Mouse (Mus musculus) intestine, embryonic 15.5 days (tissue): ENCODE data around the gene Stra6. TPM values are rescaled to one million over a fixed set of nuclear protein-coding genes. Genes with fewer than 3 reads are reported as not detected.
A peak's percentile ranks its signal among the peaks of the same experiment; 100 is the strongest.

Experiments used
- ATAC-seq: fragments of 200-750 bp; cut with Nextera tagmentation; 2 replicates; pipeline ENCODE4 v1.8.0; 2017; ENCODE audit warnings: moderate TSS enrichment, moderate library complexity
- H3K27ac ChIP-seq: fragments of 300-500 bp; sonication (generic); 2 replicates; pipeline ENCODE4 v1.5.1; 2015; ENCODE audit warnings: mild to moderate bottlenecking, inconsistent platforms
- H3K27me3 ChIP-seq: fragments of 300-500 bp; sonication (generic); replicated peaks from 2 replicates; pipeline ENCODE4 v1.6.1; 2015; ENCODE audit warnings: inconsistent platforms
- H3K36me3 ChIP-seq: fragments of 300-500 bp; sonication (generic); 2 replicates; pipeline ENCODE4 v1.6.1; 2015; ENCODE audit warnings: inconsistent platforms
- H3K4me1 ChIP-seq: fragments of 300-500 bp; sonication (generic); replicated peaks from 2 replicates; pipeline ENCODE4 v1.6.1; 2015; ENCODE audit warnings: inconsistent platforms
- H3K4me2 ChIP-seq: fragments of 300-500 bp; sonication (generic); replicated peaks from 2 replicates; pipeline ENCODE4 v1.6.1; 2015; ENCODE audit warnings: mild to moderate bottlenecking, inconsistent platforms
- H3K4me3 ChIP-seq: fragments of 300-500 bp; sonication (generic); replicated peaks from 2 replicates; pipeline ENCODE4 v1.5.1; 2015; ENCODE audit warnings: inconsistent platforms
- H3K9ac ChIP-seq: fragments of 300-500 bp; sonication (generic); 2 replicates; pipeline ENCODE4 v1.6.1; 2015; ENCODE audit warnings: inconsistent platforms
- H3K9me3 ChIP-seq: fragments of 300-500 bp; sonication (generic); 2 replicates; pipeline ENCODE4 v1.6.1; 2016; ENCODE audit warnings: inconsistent platforms
- WGBS: fragments of 180-500 bp; shearing (Covaris S2); methylation state at CpG from one replicate; pipeline ENCODE4 v1.1.7; 2015; 5-methylcytosine and 5-hydroxymethylcytosine counted together
- polyA plus RNA-seq: library from polyadenylated mRNA; unstranded; fragments of >200 nt; fragmentation: Nextera tagmentation; extraction: Ambion mirVana; gene quantifications from 2 replicates; pipeline ENCODE4 v1.2.1, GENCODE M21; 2015

The Stra6 gene
- polyA plus RNA-seq, 1 experiment from 2014 or later, result 4.6 TPM

DNA sequence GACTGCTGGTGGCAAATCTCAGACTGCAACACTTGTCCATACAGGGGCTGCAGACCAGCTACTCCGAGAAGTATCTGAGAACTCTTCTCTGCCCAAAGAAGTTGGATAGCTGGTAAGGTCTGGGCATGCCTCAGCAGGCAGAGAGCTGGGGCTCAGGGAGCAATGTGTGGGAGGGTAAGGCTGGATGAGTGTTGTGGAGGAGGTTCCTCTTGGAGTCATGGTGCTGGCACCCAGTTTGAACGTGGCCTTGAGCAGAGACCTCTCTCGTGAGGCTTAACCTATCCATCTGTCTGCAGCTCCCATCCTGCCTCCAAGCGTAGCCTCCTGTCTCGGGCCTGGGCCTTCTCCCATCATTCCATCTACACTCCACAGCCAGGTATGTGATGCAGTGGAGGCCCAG is 81.8 kb downstream of the Stra6 start:
- Histone ChIP-seq H3K9ac (no peak overlapping the region), H3K4me1 (peaks cover 8% of the 10 kb centered on the region), H3K27ac (no peak overlapping the region), H3K4me3 (no peak overlapping the region), H3K36me3 (no peaks in the 10 kb centered on the region), H3K27me3 (no peaks in the 10 kb centered on the region), H3K9me3 (no peaks in the 10 kb centered on the region), H3K4me2 (no peak overlapping the region)
- WGBS, result 72% methylated on average over 5 of the region's 5 CpGs
- no peak for ATAC-seq

DNA sequence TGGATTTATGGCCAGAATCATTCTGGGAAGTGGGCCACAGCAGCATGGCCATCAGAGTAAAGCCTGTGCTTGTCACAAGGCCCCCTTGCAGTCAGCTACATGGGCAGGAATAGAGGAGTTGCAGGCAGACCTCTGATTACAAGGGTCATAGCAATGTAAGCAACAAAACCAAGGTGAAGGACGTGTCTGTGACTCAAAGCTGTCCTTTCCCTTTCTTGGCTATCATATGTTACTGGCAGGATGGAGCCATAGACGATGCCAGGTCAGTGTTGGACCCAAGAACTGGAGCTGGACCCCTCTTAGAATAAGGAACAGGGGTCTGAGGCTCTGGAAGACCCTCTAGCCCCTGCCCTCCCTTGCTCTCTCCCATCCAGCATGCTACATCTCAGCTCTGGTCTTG is 85.2 kb downstream of the Stra6 start:
- ATAC-seq, result no peak

DNA sequence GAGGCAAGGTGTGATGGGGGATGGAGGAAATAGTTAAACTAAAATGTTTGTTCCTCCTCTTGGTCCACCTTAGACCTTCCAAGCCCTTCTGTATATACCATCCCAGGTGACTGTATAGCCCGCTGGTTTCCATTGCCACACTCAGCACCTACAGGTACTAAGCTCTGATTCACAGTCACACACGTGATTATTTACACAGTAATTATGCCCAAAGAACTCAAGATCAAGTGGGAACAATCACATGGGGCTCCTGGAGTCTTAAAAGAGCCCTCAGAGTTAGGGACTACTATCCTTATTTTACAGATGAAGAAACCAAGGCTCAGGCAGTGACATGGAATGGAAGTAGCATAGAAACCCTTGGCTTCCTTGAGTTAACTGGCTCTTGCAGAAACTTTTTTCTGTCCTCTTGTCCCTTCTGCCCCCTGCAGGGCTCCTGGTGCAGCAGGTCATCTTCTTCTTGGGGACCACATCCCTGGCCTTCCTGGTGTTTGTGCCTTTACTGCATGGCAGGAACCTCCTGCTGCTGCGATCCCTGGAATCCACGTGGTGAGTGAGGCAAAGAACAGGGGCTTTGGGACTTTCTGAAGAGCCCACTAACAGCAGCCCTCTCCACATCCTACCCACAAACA is 87.3 kb downstream of the Stra6 start:
- WGBS, result 74% methylated on average over 4 of the region's 4 CpGs
- Histone ChIP-seq H3K36me3 (no peaks in the 10 kb centered on the region), H3K9ac (no peak overlapping the region), H3K4me3 (no peak overlapping the region), H3K27ac (no peak overlapping the region), H3K27me3 (no peaks in the 10 kb centered on the region), H3K4me1 (peaks cover 22% of the 10 kb centered on the region; the same call in 1 of the 2 replicates), H3K9me3 (no peaks in the 10 kb centered on the region), H3K4me2 (no peak overlapping the region)
- ATAC-seq, result no peak

More for the DNA sequence above, 85.2 kb downstream of the Stra6 start:
- Histone ChIP-seq H3K4me1 (peaks cover 11% of the 10 kb centered on the region), H3K9me3 (no peaks in the 10 kb centered on the region), H3K27ac (no peak overlapping the region), H3K4me3 (no peak overlapping the region), H3K36me3 (no peaks in the 10 kb centered on the region), H3K27me3 (no peaks in the 10 kb centered on the region), H3K9ac (no peak overlapping the region), H3K4me2 (no peak overlapping the region)
- whole genome bisulfite sequencing, result 69% methylated on average over 2 of the region's 2 CpGs

DNA sequence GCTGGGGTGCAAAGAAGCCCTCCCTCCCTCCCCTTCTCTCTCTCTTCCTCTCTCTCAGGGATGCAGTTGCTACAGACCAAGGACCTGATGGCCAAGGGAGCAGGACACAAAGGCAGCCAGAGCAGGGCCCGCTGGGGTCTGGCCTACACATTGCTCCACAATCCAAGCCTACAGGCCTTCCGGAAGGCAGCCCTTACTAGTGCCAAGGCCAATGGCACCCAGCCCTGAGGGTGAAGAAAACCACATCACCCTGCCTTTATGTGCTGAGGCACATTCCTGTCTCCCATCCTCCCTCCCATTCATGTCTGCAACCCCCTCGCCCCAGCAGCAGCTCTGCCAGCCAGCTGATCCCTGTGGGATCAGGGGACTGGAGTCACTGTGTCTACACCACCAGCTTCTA is 89.5 kb downstream of the Stra6 start:
- Histone ChIP-seq H3K27me3 (no peaks in the 10 kb centered on the region), H3K27ac (peak overlapping the region; percentile 34; the same call in 1 of the 2 replicates), H3K9me3 (no peaks in the 10 kb centered on the region), H3K9ac (no peak overlapping the region), H3K4me2 (no peak overlapping the region), H3K4me1 (peaks cover 40% of the 10 kb centered on the region), H3K36me3 (no peaks in the 10 kb centered on the region), H3K4me3 (no peak overlapping the region)
- 78% methylated on average over 3 of the region's 3 CpGs for WGBS
- ATAC-seq, result no peak

DNA sequence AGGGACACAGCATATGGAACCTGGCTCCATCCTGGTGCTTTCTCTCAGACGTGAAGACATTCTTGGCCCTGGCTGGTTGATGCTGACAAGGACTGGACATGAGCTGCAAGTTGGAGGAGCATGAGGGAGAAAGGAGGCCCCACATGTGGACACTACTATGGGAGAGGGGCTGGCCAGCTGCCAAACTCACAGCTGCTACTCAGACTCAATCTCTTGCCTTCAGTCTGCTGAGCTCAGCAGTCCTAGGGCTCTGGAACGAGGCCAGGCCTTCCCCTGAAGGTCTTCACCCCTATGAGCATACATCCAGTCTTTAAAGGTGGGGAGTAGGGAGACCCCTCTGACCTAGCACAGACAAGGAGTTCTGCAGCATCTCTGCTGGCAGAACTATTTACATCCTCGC is 91.8 kb downstream of the Stra6 start:
- Histone ChIP-seq H3K4me2 (peak overlapping the region; percentile 31), H3K27ac (peak overlapping the region; percentile 38), H3K36me3 (no peaks in the 10 kb centered on the region), H3K4me1 (peaks cover 49% of the 10 kb centered on the region), H3K9me3 (no peaks in the 10 kb centered on the region), H3K4me3 (no peak overlapping the region), H3K9ac (no peak overlapping the region), H3K27me3 (no peaks in the 10 kb centered on the region)
- 21% methylated on average over 3 of the region's 3 CpGs for WGBS
- peak; percentile 47; the same call in 1 of the 2 replicates for ATAC-seq

DNA sequence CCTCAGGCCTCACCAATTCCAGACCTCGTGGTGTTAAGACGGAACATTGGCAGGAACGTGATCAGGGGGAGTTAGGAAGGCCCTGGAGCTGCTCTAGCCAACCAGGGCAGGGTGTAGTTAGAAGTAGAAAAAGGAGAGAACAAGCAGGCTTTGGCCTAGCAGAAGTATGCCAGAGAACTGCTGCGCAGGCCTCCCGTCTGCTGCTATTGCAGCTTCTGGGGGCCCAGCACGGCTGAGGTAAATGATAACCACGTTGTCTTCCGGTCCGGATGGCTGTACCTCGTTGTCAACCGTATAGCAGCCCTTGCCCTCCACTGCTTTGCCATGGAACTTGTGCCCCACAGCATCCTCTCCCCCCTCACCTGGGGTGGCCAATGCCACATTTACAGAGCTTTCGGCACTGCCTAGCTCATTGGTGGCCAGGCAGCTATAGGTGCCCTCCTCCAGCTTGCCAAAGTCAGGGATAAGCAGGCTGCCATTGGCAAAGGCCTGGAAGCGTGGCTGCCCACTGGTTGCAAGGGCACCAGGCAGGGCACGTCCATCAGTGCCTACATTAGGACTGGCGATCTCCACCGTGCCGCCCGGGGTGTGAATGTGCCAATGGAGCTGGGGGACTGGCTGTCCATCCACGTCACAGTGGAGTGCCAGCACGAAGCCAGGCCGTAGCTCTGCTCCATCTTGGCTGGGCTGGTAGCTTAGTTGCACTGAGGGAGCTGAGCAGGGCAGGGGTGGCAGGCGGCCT is 93.4 kb downstream of the Stra6 start:
- Histone ChIP-seq H3K4me2 (peak overlapping the region; percentile 65), H3K36me3 (no peaks in the 10 kb centered on the region), H3K9ac (peak overlapping the region; percentile 49; the same call in 1 of the 2 replicates), H3K27me3 (no peaks in the 10 kb centered on the region), H3K4me3 (peak overlapping the region; percentile 37), H3K9me3 (no peaks in the 10 kb centered on the region), H3K27ac (peak overlapping the region; percentile 96), H3K4me1 (peaks cover 50% of the 10 kb centered on the region)
- ATAC-seq, result no peak
- 83% methylated on average over 22 of the region's 22 CpGs for WGBS

DNA sequence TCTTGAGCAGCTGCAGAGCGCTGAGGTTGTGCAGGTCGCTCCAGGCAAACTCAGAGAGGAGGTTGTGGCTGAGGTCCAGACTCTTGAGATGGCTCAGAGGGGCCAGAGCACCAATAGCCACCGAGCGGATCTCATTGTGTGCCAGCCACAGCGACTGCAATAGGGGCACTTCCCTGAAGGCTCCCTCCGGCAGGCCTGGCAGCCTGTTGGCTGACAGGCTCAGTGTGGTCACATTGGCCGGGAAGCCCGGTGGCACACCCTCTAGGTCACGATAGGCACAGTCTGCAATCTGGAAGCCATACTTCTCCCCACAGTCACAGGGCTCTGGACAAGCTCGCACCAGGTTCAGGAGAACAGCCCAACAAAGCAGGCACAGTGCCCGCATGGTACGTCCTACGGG is 94.2 kb downstream of the Stra6 start:
- ATAC-seq, result no peak

DNA sequence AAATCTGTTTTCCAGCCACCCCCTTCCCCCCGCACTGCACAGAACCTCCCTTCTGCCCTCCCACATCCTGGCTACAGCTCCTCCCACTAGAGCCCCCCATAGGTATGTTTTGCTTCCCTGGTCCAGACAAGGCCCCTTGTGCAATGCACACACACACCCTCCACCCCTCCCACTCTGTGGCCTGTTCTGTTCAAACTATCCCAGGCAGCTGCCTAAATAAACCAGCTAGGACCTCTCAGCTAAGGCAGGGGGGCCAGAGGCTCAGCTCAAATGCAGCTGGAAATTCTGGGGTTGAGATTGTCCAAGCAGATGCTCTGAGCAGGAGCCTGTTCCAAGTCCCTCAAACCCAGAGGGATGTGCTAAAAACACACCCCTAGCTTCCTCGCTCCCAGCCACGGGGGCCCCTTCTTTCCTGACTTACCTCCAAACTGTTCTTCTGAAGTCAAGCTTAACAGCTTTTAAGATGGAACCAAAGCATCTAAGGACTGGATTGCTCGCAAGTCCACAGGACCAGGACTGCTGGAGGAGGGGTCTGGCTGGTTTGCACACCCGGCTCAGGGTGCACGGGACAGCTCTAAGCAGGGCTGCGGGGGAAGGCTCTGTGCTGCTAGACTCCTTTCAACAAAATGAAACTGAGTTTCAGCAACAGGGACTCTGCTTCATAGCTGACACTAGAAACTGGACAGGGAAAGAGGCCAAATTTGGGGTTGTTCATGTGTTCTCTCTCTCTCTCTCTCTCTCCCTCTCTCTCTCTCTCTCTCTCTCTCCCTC is 95.1 kb downstream of the Stra6 start:
- H3K27ac ChIP-seq, result peak overlapping the region; percentile 96
- peaks cover 44% of the 10 kb centered on the region for H3K4me1 ChIP-seq
- peak overlapping the region; percentile 49 for H3K9ac ChIP-seq
- H3K9me3 ChIP-seq, result no peaks in the 10 kb centered on the region
- 24% methylated on average over 7 of the region's 7 CpGs for WGBS
- no peaks in the 10 kb centered on the region for H3K27me3 ChIP-seq
- H3K4me2 ChIP-seq, result peak overlapping the region; percentile 65
- ATAC-seq, result peak; percentile 89
- H3K36me3 ChIP-seq, result no peaks in the 10 kb centered on the region
- H3K4me3 ChIP-seq, result peak overlapping the region; percentile 37

More for the DNA sequence above, 94.2 kb downstream of the Stra6 start:
- no peaks in the 10 kb centered on the region for H3K27me3 ChIP-seq
- peak overlapping the region; percentile 49 for H3K9ac ChIP-seq
- H3K27ac ChIP-seq, result peak overlapping the region; percentile 96
- peaks cover 50% of the 10 kb centered on the region for H3K4me1 ChIP-seq
- H3K4me3 ChIP-seq, result peak overlapping the region; percentile 37
- WGBS, result 71% methylated on average over 13 of the region's 13 CpGs
- peak overlapping the region; percentile 65 for H3K4me2 ChIP-seq
- H3K36me3 ChIP-seq, result no peaks in the 10 kb centered on the region
- no peaks in the 10 kb centered on the region for H3K9me3 ChIP-seq

DNA sequence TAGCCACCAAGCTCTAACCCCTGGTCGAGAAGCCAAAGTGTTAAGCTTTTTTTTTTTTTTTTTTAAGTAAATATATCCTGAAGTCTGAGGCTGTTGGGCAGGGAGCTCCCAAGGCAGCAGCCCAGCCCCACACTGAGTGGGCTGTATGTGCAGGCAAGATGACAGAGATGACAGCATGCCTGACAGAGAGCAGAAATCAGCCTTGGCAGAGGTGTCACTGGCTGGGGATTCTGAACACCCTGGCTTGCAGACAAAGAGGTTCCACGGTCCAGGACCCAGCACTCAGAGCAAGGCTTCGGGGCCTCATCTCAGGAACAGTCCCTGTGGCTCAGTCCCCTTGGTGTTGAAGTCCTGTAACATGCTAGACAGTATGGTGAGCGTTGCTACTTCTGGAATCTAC is 96.3 kb downstream of the Stra6 start:
- Histone ChIP-seq H3K9ac (no peak overlapping the region), H3K27ac (peak overlapping the region; percentile 96), H3K4me1 (peaks cover 37% of the 10 kb centered on the region), H3K4me3 (no peak overlapping the region), H3K4me2 (peak overlapping the region; percentile 65), H3K36me3 (no peaks in the 10 kb centered on the region), H3K9me3 (no peaks in the 10 kb centered on the region), H3K27me3 (no peaks in the 10 kb centered on the region)
- ATAC-seq, result no peak
- 23% methylated on average over 4 of the region's 4 CpGs for WGBS

DNA sequence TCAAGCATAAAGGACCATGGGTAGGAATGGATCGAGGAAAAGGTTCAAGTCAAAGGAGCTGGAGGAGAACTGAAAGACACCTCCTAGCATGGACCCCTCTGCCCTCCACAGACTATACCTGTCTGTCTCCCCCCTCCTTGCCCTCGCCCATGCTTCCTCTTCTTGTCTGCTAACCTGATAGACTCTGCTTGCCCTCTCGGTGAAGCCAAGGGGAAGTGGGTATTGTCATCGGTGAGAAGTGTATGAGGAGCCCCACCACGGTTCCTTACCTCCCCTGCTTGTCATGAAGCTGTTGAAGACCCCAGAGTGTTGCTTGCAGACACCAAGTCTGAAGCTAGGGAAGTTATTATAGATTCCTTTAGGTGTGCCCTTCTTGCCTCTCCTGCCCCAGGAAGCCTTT is 96.7 kb downstream of the Stra6 start:
- no peaks in the 10 kb centered on the region for H3K9me3 ChIP-seq
- no peaks in the 10 kb centered on the region for H3K27me3 ChIP-seq
- no peak overlapping the region for H3K9ac ChIP-seq
- ATAC-seq, result no peak
- H3K4me2 ChIP-seq, result peak overlapping the region; percentile 65; the same call in 1 of the 2 replicates
- H3K4me3 ChIP-seq, result no peak overlapping the region
- peaks cover 33% of the 10 kb centered on the region for H3K4me1 ChIP-seq
- H3K36me3 ChIP-seq, result no peaks in the 10 kb centered on the region
- WGBS, result 77% methylated on average over 5 of the region's 5 CpGs
- peak overlapping the region; percentile 96 for H3K27ac ChIP-seq

DNA sequence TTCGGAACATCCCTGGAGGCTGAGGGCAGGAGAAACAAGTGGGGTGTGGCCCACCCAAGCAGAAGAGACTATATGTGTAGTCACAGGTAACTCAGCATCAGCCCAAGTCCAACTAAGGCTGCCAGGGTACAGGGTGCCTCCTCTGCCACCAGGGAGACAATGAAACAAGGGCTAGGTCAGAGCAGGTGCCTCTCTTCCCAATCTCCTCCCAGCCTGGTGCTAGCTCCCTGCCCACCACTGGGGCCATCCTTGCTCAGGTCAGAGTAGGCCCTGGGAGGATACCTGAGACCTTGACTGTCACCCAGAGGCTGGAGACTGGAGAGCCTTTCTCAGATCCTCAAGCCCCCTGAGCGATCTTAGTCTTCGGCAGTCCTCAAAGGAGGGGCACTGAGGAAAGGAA is 98.6 kb downstream of the Stra6 start:
- no peak for ATAC-seq
- 85% methylated on average over 3 of the region's 3 CpGs for WGBS
- Histone ChIP-seq H3K27me3 (no peaks in the 10 kb centered on the region), H3K4me2 (no peak overlapping the region), H3K9ac (no peak overlapping the region), H3K4me1 (peaks cover 18% of the 10 kb centered on the region), H3K4me3 (no peak overlapping the region), H3K27ac (no peak overlapping the region), H3K9me3 (no peaks in the 10 kb centered on the region), H3K36me3 (no peaks in the 10 kb centered on the region)

DNA sequence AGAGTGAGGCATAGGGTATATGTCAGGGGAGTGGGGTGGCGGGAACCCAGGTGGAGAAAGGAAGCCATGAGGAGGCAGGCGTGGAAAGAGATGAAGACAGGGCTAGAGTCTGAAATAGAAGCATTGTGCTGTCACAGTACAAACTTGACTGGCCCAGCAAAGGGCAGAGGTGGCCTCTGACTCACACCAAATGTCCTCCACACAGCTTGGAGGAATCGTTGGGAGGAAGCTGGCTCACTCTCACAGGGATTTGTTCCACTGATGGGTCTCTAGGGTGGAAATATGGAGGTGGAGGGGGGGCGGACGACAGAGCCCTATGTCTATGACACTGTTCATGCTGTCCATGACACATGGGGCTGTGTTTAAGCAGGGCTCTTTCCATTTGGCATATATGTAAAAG is 99.6 kb downstream of the Stra6 start:
- ATAC-seq, result no peak
- H3K4me1 ChIP-seq, result peaks cover 10% of the 10 kb centered on the region
- no peak overlapping the region for H3K9ac ChIP-seq
- no peak overlapping the region for H3K27ac ChIP-seq
- H3K4me3 ChIP-seq, result no peak overlapping the region
- no peaks in the 10 kb centered on the region for H3K27me3 ChIP-seq
- H3K9me3 ChIP-seq, result no peaks in the 10 kb centered on the region
- H3K36me3 ChIP-seq, result no peaks in the 10 kb centered on the region
- WGBS, result 78% methylated on average over 5 of the region's 5 CpGs
- H3K4me2 ChIP-seq, result no peak overlapping the region
